Mouse (Mus musculus) limb, embryonic 11.5 days (tissue): ENCODE measurements around the gene Acap2. TPM values are rescaled to one million over a fixed set of nuclear protein-coding genes. Genes with fewer than 3 reads are reported as not detected.

ENCODE experiments used
- ATAC-seq: fragments of 200-750 bp; cut with Nextera tagmentation; 2 replicates; pipeline ENCODE4 v1.8.0; 2017; ENCODE audit warnings: low read depth; ENCODE audit not compliant: insufficient number of reproducible peaks, low FRiP score, low TSS enrichment
- DNase-seq: peaks from one replicate; pipeline ENCODE4 v3.0.0-alpha.2; 2015; ENCODE audit warnings: low spot score
- H3K27ac ChIP-seq: fragments of 300-500 bp; sonication (generic); replicated peaks from 2 replicates; pipeline ENCODE4 v1.5.1; 2014; ENCODE audit warnings: low read depth, mild to moderate bottlenecking, low read length
- H3K27me3 ChIP-seq: fragments of 300-500 bp; sonication (generic); 2 replicates; pipeline ENCODE4 v1.6.1; 2014; ENCODE audit warnings: mild to moderate bottlenecking, low read length, mixed read lengths; ENCODE audit not compliant: control insufficient read depth, insufficient read depth
- H3K36me3 ChIP-seq: fragments of 300-500 bp; sonication (generic); 2 replicates; pipeline ENCODE4 v1.6.1; 2014; ENCODE audit warnings: mild to moderate bottlenecking, low read length, moderate library complexity, mixed read lengths; ENCODE audit not compliant: control insufficient read depth, insufficient read depth
- H3K4me1 ChIP-seq: fragments of 300-500 bp; sonication (generic); 2 replicates; pipeline ENCODE4 v1.6.1; 2014; ENCODE audit warnings: low read length, mixed read lengths; ENCODE audit not compliant: control insufficient read depth, insufficient read depth
- H3K4me2 ChIP-seq: fragments of 300-500 bp; sonication (generic); 2 replicates; pipeline ENCODE4 v1.6.1; 2014; ENCODE audit warnings: low read depth, mild to moderate bottlenecking, moderate library complexity; ENCODE audit not compliant: severe bottlenecking
- H3K4me3 ChIP-seq: fragments of 300-500 bp; sonication (generic); 2 replicates; pipeline ENCODE4 v1.5.1; 2014; ENCODE audit warnings: low read depth, low read length
- H3K9ac ChIP-seq: fragments of 300-500 bp; sonication (generic); 2 replicates; pipeline ENCODE4 v1.6.1; 2014; ENCODE audit warnings: mild to moderate bottlenecking, low read length
- H3K9me3 ChIP-seq: fragments of 300-500 bp; sonication (generic); 2 replicates; pipeline ENCODE4 v1.6.1; 2016; ENCODE audit warnings: low read length; ENCODE audit not compliant: control insufficient read depth
- WGBS: fragments of 180-500 bp; shearing (Covaris S2); extraction: QIAGEN DNeasy Blood & Tissue Kit; methylation state at CpG from one replicate; pipeline ENCODE4 v1.1.7; 2014; 5-methylcytosine and 5-hydroxymethylcytosine counted together
- polyA plus RNA-seq: library from polyadenylated mRNA; unstranded; fragments of >200 nt; fragmentation: Nextera tagmentation; extraction: Ambion mirVana; gene quantifications from 2 replicates; pipeline ENCODE4 v1.2.1, GENCODE M21; 2014

The Acap2 gene
- polyA plus RNA-seq, 1 experiment from 2014 or later, result 18.0 TPM

DNA sequence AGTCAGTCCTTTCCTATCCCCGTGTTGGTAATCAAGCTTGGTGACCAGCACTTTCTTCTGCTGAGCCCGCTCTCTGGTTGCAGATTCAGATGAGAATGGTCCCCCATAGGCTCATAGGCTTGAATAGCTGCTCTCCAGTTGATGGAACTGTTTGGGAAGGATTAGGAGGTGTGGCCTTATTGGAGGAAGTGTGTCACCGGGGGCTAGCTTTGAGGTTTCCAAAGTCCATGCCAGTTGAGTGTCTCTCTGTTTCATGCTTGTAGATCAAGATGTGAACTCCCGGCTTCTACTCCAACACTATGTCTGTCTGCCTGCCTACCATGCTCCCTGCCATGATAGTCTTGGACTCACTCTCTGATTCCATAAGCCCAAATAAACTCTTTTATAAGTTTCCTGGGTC lies 14.2 kb upstream of the Acap2 start:
- Histone ChIP-seq H3K27me3 (no peaks in the 10 kb centered on the region), H3K9me3 (no peaks in the 10 kb centered on the region; the same call in 1 of the 2 replicates), H3K9ac (no peak overlapping the region), H3K4me3 (no peak overlapping the region), H3K4me1 (no peaks in the 10 kb centered on the region), H3K36me3 (no peaks in the 10 kb centered on the region), H3K27ac (no peak overlapping the region), H3K4me2 (no peak overlapping the region)
- no peak for ATAC-seq
- DNase-seq, result no peak
- WGBS, result 92% methylated on average over 4 of the region's 4 CpGs

DNA sequence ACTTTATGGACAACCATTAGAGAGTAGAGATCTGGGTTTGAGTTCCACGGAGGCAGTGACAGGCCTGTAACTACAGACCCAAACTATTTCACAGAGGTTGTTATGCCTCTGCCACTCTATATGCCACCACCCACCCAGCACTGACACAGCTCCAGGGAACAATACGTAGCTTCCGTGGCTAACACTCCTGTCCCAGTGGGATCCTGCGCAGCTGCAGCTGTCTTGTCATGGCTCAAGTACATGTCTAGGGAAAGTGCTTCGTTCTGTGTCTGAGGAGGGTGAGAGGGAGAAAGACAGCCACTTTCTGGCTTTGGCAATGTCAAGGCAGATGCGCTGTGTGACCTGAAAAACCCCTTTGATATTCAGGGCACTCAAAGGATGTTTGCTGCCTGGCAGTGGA lies 12.4 kb upstream of the Acap2 start:
- Histone ChIP-seq H3K9me3 (no peaks in the 10 kb centered on the region; the same call in 1 of the 2 replicates), H3K36me3 (no peaks in the 10 kb centered on the region), H3K4me2 (no peak overlapping the region), H3K4me1 (no peaks in the 10 kb centered on the region), H3K4me3 (no peak overlapping the region), H3K27ac (no peak overlapping the region), H3K9ac (no peak overlapping the region), H3K27me3 (no peaks in the 10 kb centered on the region)
- WGBS, result 89% methylated on average over 6 of the region's 6 CpGs
- DNase-seq (no peak), ATAC-seq (no peak)

DNA sequence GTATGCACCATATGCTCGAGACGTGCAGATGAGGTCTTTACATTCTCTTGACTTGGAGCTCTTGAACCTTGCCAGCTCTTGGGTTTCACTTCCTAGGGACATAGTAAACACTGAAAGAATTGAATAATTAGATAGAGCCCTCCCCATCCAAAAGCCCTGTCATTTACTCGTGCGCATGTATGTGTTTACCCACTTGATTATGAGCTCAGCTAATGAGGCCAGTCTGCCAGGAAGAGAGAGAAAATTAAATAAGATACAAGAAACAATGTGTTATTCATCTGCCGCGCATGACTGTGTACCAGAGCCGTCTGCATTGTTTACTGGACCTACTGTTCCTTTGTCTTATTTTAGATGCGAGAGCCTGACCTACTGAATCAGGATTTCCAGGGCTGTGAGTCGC lies 10.5 kb upstream of the Acap2 start:
- no peak overlapping the region for H3K4me3 ChIP-seq
- WGBS, result 88% methylated on average over 9 of the region's 9 CpGs
- H3K4me1 ChIP-seq, result 0 out of 2 replicates have a peak, but pooled peaks cover 3% of the 10 kb centered on the region
- no peaks in the 10 kb centered on the region; the same call in 1 of the 2 replicates for H3K9me3 ChIP-seq
- H3K4me2 ChIP-seq, result no peak overlapping the region
- H3K9ac ChIP-seq, result no peak overlapping the region
- no peaks in the 10 kb centered on the region for H3K36me3 ChIP-seq
- DNase-seq (no peak), ATAC-seq (no peak)
- H3K27me3 ChIP-seq, result no peaks in the 10 kb centered on the region
- no peak overlapping the region for H3K27ac ChIP-seq

DNA sequence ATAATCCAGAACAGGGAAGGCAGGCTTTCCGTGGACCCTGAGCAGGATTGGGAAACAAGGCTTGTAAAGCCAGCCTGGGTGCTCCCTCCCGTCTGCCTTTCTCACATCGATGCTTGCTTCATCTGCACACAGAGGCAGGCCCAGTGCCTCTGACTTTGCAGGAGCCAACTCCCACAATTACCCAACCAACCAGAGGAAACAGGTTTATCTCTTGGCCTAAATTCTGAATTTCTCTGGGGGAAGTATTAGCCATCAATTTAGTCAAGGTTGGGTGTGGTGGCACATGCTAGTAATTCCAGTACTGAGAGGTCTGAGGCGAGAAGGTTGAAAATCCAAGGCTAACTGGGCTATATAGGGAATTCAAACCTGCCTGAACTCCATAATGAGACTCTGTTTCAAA lies 9.4 kb upstream of the Acap2 start:
- no peak overlapping the region for H3K9ac ChIP-seq
- H3K27me3 ChIP-seq, result no peaks in the 10 kb centered on the region
- ATAC-seq (no peak), DNase-seq (no peak)
- 0 out of 2 replicates have a peak, but pooled peaks cover 3% of the 10 kb centered on the region for H3K4me1 ChIP-seq
- no peak overlapping the region for H3K4me3 ChIP-seq
- no peak overlapping the region for H3K27ac ChIP-seq
- no peaks in the 10 kb centered on the region for H3K36me3 ChIP-seq
- WGBS, result 75% methylated on average over 4 of the region's 4 CpGs
- no peak overlapping the region for H3K4me2 ChIP-seq
- H3K9me3 ChIP-seq, result no peaks in the 10 kb centered on the region; the same call in 1 of the 2 replicates

DNA sequence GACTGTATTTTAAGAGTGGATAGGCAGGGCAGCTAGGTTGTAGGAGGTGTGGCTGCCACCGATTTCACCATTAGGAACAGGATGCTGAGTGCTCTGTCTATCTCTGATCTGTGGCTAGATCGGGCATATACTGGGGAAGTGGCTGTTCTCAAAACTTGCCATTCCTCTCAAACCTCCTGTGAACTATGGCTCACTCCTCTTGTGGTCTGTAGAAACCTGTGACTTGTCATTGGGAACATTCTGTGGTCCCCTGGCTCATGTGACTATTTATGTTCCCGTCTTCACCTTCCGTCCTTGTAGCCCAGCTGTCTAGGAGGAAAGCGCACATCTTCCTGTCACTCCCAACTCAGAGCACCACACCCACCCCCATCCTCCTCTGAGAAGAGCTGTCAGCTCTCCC lies 8.9 kb upstream of the Acap2 start:
- Histone ChIP-seq H3K4me1 (0 out of 2 replicates have a peak, but pooled peaks cover 3% of the 10 kb centered on the region), H3K27me3 (no peaks in the 10 kb centered on the region), H3K4me2 (no peak overlapping the region), H3K9ac (no peak overlapping the region), H3K36me3 (no peaks in the 10 kb centered on the region), H3K9me3 (no peaks in the 10 kb centered on the region), H3K27ac (no peak overlapping the region), H3K4me3 (no peak overlapping the region)
- DNase-seq (no peak), ATAC-seq (no peak)
- WGBS, result 72% methylated on average over 5 of the region's 5 CpGs

DNA sequence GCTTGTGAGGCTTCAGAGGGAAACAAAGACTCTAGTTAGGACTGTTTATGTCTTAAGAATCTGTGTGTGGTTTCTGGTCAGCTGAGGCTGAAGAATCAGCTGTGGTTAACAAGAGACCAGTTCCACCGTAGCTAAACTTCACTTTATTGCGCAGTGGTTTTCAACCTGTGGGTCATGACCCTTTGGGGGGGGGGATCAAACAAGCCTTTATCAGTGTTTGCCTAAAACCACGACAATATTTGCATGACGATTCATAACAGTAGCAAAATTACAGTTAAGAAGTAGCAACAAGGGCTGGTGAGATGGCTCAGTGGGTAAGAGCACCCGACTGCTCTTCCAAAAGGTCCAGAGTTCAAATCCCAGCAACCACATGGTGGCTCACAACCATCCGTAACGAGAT lies 4.7 kb upstream of the Acap2 start:
- Histone ChIP-seq H3K9ac (no peak overlapping the region), H3K27ac (no peak overlapping the region), H3K4me2 (no peak overlapping the region), H3K4me1 (0 out of 2 replicates have a peak, but pooled peaks cover 3% of the 10 kb centered on the region), H3K27me3 (no peaks in the 10 kb centered on the region), H3K9me3 (no peaks in the 10 kb centered on the region), H3K36me3 (no peaks in the 10 kb centered on the region), H3K4me3 (no peak overlapping the region)
- DNase-seq (no peak), ATAC-seq (no peak)
- WGBS, result 75% methylated on average over 5 of the region's 7 CpGs

DNA sequence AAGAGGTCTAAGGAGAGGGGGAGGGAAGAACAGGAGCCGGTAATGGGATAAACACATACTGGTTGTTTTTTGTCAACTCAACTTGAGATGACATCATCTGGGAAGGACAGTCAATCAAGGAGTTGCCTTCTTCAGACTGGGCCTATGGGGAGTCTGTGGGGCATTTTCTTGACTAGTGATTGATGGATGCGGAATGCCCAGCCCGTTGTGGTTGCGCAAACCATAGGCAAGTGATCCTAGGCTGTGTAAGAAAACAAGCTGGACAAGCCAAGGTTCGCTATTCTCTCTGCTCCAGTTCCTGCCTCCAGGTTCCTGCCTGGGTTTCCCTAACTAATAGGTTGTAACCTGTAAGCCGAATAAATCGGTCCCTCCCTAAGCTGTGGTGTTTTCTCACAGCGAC lies 4.1 kb upstream of the Acap2 start:
- ATAC-seq (no peak), DNase-seq (no peak)
- H3K27ac ChIP-seq, result no peak overlapping the region
- H3K4me2 ChIP-seq, result no peak overlapping the region
- no peak overlapping the region for H3K4me3 ChIP-seq
- 89% methylated on average over 8 of the region's 8 CpGs for WGBS
- no peaks in the 10 kb centered on the region for H3K9me3 ChIP-seq
- H3K27me3 ChIP-seq, result no peaks in the 10 kb centered on the region
- H3K36me3 ChIP-seq, result no peaks in the 10 kb centered on the region
- H3K4me1 ChIP-seq, result peaks cover 3% of the 10 kb centered on the region; the same call in 1 of the 2 replicates
- H3K9ac ChIP-seq, result no peak overlapping the region

DNA sequence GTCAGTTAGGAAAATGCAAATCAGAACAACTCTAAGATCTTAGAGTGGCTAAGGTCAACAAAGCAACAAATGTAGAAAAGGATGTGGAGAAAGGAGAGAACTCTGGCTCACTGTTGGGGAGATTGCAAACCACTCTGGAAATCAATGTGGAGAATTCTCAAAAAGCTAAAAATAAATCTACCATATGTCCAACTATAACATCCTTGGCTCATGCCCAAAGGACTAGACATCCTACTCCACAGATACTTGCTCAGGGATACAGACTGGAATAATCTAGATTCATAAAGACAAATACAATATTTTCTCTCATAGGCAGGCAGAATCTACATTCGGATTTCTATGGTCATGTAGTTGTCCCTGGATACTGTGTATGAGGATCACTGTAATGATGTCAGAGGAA lies 3.2 kb upstream of the Acap2 start:
- DNase-seq (no peak), ATAC-seq (no peak)
- no peaks in the 10 kb centered on the region for H3K27me3 ChIP-seq
- H3K4me1 ChIP-seq, result peaks cover 10% of the 10 kb centered on the region; the same call in 1 of the 2 replicates
- no peak overlapping the region for H3K9ac ChIP-seq
- WGBS, result 92% methylated on average over 1 of the region's 1 CpGs
- no peaks in the 10 kb centered on the region for H3K36me3 ChIP-seq
- H3K4me3 ChIP-seq, result no peak overlapping the region
- H3K27ac ChIP-seq, result no peak overlapping the region
- no peaks in the 10 kb centered on the region for H3K9me3 ChIP-seq
- H3K4me2 ChIP-seq, result no peak overlapping the region

DNA sequence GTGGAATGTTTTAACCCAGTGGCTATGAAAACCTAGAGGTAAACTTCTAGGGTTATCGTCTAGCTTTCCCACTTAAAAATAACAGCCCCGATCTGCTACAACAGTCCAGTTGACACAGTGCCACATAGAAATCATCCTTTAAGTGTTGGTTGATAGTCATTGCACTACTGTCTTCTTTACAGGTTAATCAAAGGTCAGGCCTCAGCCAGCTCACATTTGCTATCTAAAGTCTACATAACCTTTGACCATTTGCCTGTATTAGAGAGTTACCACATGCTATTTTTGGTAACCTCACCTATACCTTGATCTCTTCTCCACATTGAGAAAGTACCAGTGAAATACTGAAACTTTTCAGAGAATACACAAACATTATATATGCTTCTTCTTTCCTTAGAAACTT lies 659 bp upstream of the Acap2 start:
- WGBS, result 78% methylated on average over 2 of the region's 2 CpGs
- H3K27me3 ChIP-seq, result no peaks in the 10 kb centered on the region
- no peak overlapping the region for H3K9ac ChIP-seq
- H3K4me1 ChIP-seq, result peaks cover 7% of the 10 kb centered on the region; the same call in 1 of the 2 replicates
- DNase-seq (no peak), ATAC-seq (no peak)
- no peaks in the 10 kb centered on the region for H3K36me3 ChIP-seq
- peak overlapping the region; percentile 93; the same call in 1 of the 2 replicates for H3K4me2 ChIP-seq
- no peaks in the 10 kb centered on the region for H3K9me3 ChIP-seq
- no peak overlapping the region for H3K27ac ChIP-seq
- no peak overlapping the region for H3K4me3 ChIP-seq
